Mouse (Mus musculus) ovary, adult 10 weeks (tissue): ENCODE results near the gene Zfp365. TPM values are rescaled to one million over a fixed set of nuclear protein-coding genes. Genes with fewer than 3 reads are reported as not detected.

Experiments used
- polyA plus RNA-seq: library from polyadenylated mRNA; stranded (reverse); fragments of 350-450 nt; fragmentation: Illumina TruSeq; extraction: RNeasy Lipid Tissue Mini Kit (QIAGEN cat#74804); gene quantifications from one replicate; pipeline ENCODE4 v1.2.3, GENCODE M21; 2014

Gene Zfp365
- polyA plus RNA-seq: 3.3 TPM

DNA sequence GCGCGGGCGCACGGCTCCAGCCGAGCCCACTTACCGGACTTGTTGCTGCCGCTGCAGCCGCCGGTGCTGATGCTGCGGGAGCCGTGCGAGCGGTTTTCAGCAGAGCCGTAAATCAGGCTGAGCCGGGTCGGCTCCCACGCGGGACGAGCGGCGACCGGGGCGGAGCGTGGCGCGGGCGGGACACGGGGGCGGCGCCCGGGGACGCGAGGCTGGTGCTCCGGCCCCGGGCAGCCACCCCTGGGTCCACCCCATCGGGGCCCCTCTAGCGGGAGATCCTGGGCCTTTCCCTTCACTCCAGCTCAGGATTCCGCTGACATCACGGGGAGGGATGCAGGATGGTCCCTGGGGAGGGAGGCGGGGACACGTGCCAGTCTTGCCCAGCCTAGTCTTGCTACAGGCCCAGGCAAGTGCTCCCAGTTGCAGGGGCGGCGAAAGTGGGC is at the start of gene Zfp365:
Gene Zfp365, minus strand, starts transcription at position 326 of the 440 bp plus-strand sequence.

Other genes starting within 250 kb of the Zfp365 start
- gene Rtkn2, start 66.9 kb upstream of the Zfp365 start, polyA plus RNA-seq: 2.4 TPM